Mouse (Mus musculus) forebrain, embryonic 10.5 days (tissue): ENCODE measurements around the gene E030018B13Rik. TPM values are rescaled to one million over a fixed set of nuclear protein-coding genes. Genes with fewer than 3 reads are reported as not detected.
A peak's percentile ranks its signal among the peaks of the same experiment; 100 is the strongest.

Experiments used
- DNase-seq: peaks from one replicate; pipeline ENCODE4 v3.0.0-alpha.2; 2017; ENCODE audit warnings: low spot score; ENCODE audit errors: extremely low spot score
- H3K27ac ChIP-seq: fragments of 300-500 bp; sonication (generic); 2 replicates; pipeline ENCODE4 v1.5.1; 2016; ENCODE audit warnings: mild to moderate bottlenecking
- H3K27me3 ChIP-seq: fragments of 300-500 bp; sonication (generic); 2 replicates; pipeline ENCODE4 v1.6.1; 2016; ENCODE audit warnings: mild to moderate bottlenecking; ENCODE audit not compliant: poor library complexity, severe bottlenecking
- H3K36me3 ChIP-seq: fragments of 300-500 bp; sonication (generic); replicated peaks from 2 replicates; pipeline ENCODE4 v1.6.1; 2016; ENCODE audit warnings: mild to moderate bottlenecking, moderate library complexity
- H3K4me1 ChIP-seq: fragments of 300-500 bp; sonication (generic); 2 replicates; pipeline ENCODE4 v1.6.1; 2016
- H3K4me3 ChIP-seq: fragments of 300-500 bp; sonication (generic); 2 replicates; pipeline ENCODE4 v1.5.1; 2016; ENCODE audit warnings: mild to moderate bottlenecking, moderate library complexity
- H3K9me3 ChIP-seq: fragments of 300-500 bp; sonication (generic); 2 replicates; pipeline ENCODE4 v1.6.1; 2016; ENCODE audit warnings: mild to moderate bottlenecking, moderate library complexity
- WGBS: fragments of 180-500 bp; shearing (Covaris S2); methylation state at CpG from one replicate; pipeline ENCODE4 v1.1.7; 2016; 5-methylcytosine and 5-hydroxymethylcytosine counted together
- polyA plus RNA-seq: library from polyadenylated mRNA; unstranded; fragments of >200 nt; fragmentation: Nextera tagmentation; extraction: Ambion mirVana; gene quantifications from 2 replicates; pipeline ENCODE4 v1.2.1, GENCODE M21; 2016

Gene E030018B13Rik
- polyA plus RNA-seq, 1 experiment from 2014 or later = not detected

- Histone ChIP-seq H3K27me3 (peaks cover 20% of the 10 kb centered on the region), H3K4me3 (peak overlapping the region; percentile 93), H3K27ac (peak overlapping the region; percentile 95), H3K36me3 (no peaks in the 10 kb centered on the region), H3K4me1 (peaks cover 50% of the 10 kb centered on the region), H3K9me3 (no peaks in the 10 kb centered on the region)
- DNase-seq = peak; percentile 74
- WGBS = under 1% methylated on average over 83 of the region's 88 CpGs
Measured at GRCm38 (mm10) chr7:63937236-63938065, 20.8 kb downstream of the E030018B13Rik start.

GRCm38 (mm10) chr7:63938066-63938913 is 21.6 kb downstream of the E030018B13Rik start:
- DNase-seq = no peak
- no peaks in the 10 kb centered on the region for H3K9me3 ChIP-seq
- peak overlapping the region; percentile 93 for H3K4me3 ChIP-seq
- peaks cover 50% of the 10 kb centered on the region for H3K4me1 ChIP-seq
- no peaks in the 10 kb centered on the region for H3K36me3 ChIP-seq
- WGBS = under 1% methylated on average over 111 of the region's 121 CpGs
- peak overlapping the region; percentile 95 for H3K27ac ChIP-seq
- H3K27me3 ChIP-seq = peaks cover 20% of the 10 kb centered on the region

GRCm38 (mm10) chr7:63938914-63939396 is 22.3 kb downstream of the E030018B13Rik start, which contains the start of gene Klf13:
TSS of gene Klf13 (minus strand) at chr7:63938915.
- Histone ChIP-seq H3K9me3 (no peaks in the 10 kb centered on the region), H3K27me3 (peaks cover 20% of the 10 kb centered on the region), H3K4me1 (peaks cover 50% of the 10 kb centered on the region), H3K4me3 (peak within 1 kb of the TSS; percentile 93), H3K36me3 (no peaks in the 10 kb centered on the region), H3K27ac (peak within 1 kb of the TSS; percentile 95)
- WGBS = under 1% methylated on average over 48 of the region's 50 CpGs
- DNase-seq = peak; percentile 96

- under 1% methylated on average over 39 of the region's 39 CpGs for WGBS
- H3K36me3 ChIP-seq = no peaks in the 10 kb centered on the region
- no peaks in the 10 kb centered on the region for H3K9me3 ChIP-seq
- H3K27ac ChIP-seq = peak overlapping the region; percentile 95
- peak; percentile 72 for DNase-seq
- H3K4me3 ChIP-seq = peak overlapping the region; percentile 93
- peaks cover 20% of the 10 kb centered on the region for H3K27me3 ChIP-seq
- peaks cover 47% of the 10 kb centered on the region for H3K4me1 ChIP-seq
Measured at GRCm38 (mm10) chr7:63939397-63939951, 22.8 kb downstream of the E030018B13Rik start.

GRCm38 (mm10) chr7:63940321-63940720 is 23.7 kb downstream of the E030018B13Rik start:
- Histone ChIP-seq H3K9me3 (no peaks in the 10 kb centered on the region), H3K36me3 (no peaks in the 10 kb centered on the region), H3K4me3 (no peak overlapping the region), H3K4me1 (peaks cover 38% of the 10 kb centered on the region), H3K27ac (no peak overlapping the region), H3K27me3 (peaks cover 20% of the 10 kb centered on the region)
- DNase-seq = no peak
- WGBS = 90% methylated on average over 5 of the region's 5 CpGs

- H3K4me1 ChIP-seq = peaks cover 31% of the 10 kb centered on the region
- H3K36me3 ChIP-seq = no peaks in the 10 kb centered on the region
- peaks cover 20% of the 10 kb centered on the region for H3K27me3 ChIP-seq
- H3K4me3 ChIP-seq = no peak overlapping the region
- H3K9me3 ChIP-seq = no peaks in the 10 kb centered on the region
- H3K27ac ChIP-seq = no peak overlapping the region
- 82% methylated on average over 3 of the region's 3 CpGs for WGBS
- DNase-seq = no peak
Measured at GRCm38 (mm10) chr7:63941050-63941449, 24.4 kb downstream of the E030018B13Rik start.

- 89% methylated on average over 4 of the region's 4 CpGs for WGBS
- DNase-seq = no peak
- Histone ChIP-seq H3K9me3 (no peaks in the 10 kb centered on the region), H3K4me3 (no peak overlapping the region), H3K36me3 (no peaks in the 10 kb centered on the region), H3K4me1 (peaks cover 26% of the 10 kb centered on the region), H3K27ac (no peak overlapping the region), H3K27me3 (peaks cover 20% of the 10 kb centered on the region)
Measured at GRCm38 (mm10) chr7:63941501-63941900, 24.8 kb downstream of the E030018B13Rik start.

GRCm38 (mm10) chr7:63943946-63944345 is 27.3 kb downstream of the E030018B13Rik start:
- no peaks in the 10 kb centered on the region for H3K36me3 ChIP-seq
- WGBS = 64% methylated on average over 2 of the region's 2 CpGs
- H3K27ac ChIP-seq = no peak overlapping the region
- H3K4me1 ChIP-seq = peaks cover 16% of the 10 kb centered on the region
- no peak overlapping the region for H3K4me3 ChIP-seq
- H3K9me3 ChIP-seq = no peaks in the 10 kb centered on the region
- no peak for DNase-seq
- H3K27me3 ChIP-seq = peaks cover 20% of the 10 kb centered on the region

GRCm38 (mm10) chr7:63947514-63948487 is 31.1 kb downstream of the E030018B13Rik start:
- peaks cover 19% of the 10 kb centered on the region for H3K4me1 ChIP-seq
- no peaks in the 10 kb centered on the region for H3K36me3 ChIP-seq
- DNase-seq = no peak
- no peaks in the 10 kb centered on the region for H3K27me3 ChIP-seq
- H3K9me3 ChIP-seq = no peaks in the 10 kb centered on the region
- H3K4me3 ChIP-seq = no peak overlapping the region
- 56% methylated on average over 11 of the region's 11 CpGs for WGBS
- no peak overlapping the region for H3K27ac ChIP-seq

- DNase-seq = no peak
- WGBS = 90% methylated on average over 3 of the region's 3 CpGs
- H3K4me3 ChIP-seq = no peak overlapping the region
- no peaks in the 10 kb centered on the region for H3K27me3 ChIP-seq
- no peaks in the 10 kb centered on the region for H3K36me3 ChIP-seq
- H3K9me3 ChIP-seq = no peaks in the 10 kb centered on the region
- peaks cover 22% of the 10 kb centered on the region for H3K4me1 ChIP-seq
- H3K27ac ChIP-seq = no peak overlapping the region
Measured at GRCm38 (mm10) chr7:63949176-63949575, 32.5 kb downstream of the E030018B13Rik start.

- no peak for DNase-seq
- 87% methylated on average over 10 of the region's 10 CpGs for WGBS
Measured at GRCm38 (mm10) chr7:63950931-63951607, 34.4 kb downstream of the E030018B13Rik start.

More at GRCm38 (mm10) chr7:63950931-63951607, 34.4 kb downstream of the E030018B13Rik start:
- H3K4me3 ChIP-seq = no peak overlapping the region
- peak overlapping the region; percentile 62 for H3K27ac ChIP-seq
- H3K36me3 ChIP-seq = no peaks in the 10 kb centered on the region
- no peaks in the 10 kb centered on the region for H3K9me3 ChIP-seq
- H3K4me1 ChIP-seq = peaks cover 25% of the 10 kb centered on the region
- no peaks in the 10 kb centered on the region for H3K27me3 ChIP-seq
